24 mouse cellular contexts compared by ENCODE assay signal in genomic region chr17:24046026-24046425, GRCm38 (mm10). TPM values are rescaled to one million over a fixed set of nuclear protein-coding genes. Genes with fewer than 3 reads are reported as not detected.
DNase-seq lines count a peak whose midpoint lies in the region; ATAC-seq and TF ChIP-seq lines count a peak whose summit lies in the region.
"Had no signal": no experiment of that assay in that cellular context is flagged by ENCODE, and none has a peak within 500 bp of the region (broad histone marks: within the 10 kb centered on the region; RNA-seq: fewer than 3 reads in every experiment).

No protein-coding gene starts in this region.

- TF ChIP-seq EP300 in ES-Bruce4 (IDR thresholded peaks at IDR 0.05; ENCODE audit: insufficient read depth, low read depth, low read length) = 0 out of 2 replicates have a peak, but pooled peaks have one; percentile 74

- ATAC-seq in megakaryocyte-erythroid progenitor cell, adult 5-6 weeks (replicated peaks; ENCODE audit: low FRiP score, low TSS enrichment, poor library complexity, severe bottlenecking) = peak; percentile 38; the same call in 1 of the 2 replicates
- ATAC-seq in monocyte, adult 5-6 weeks (replicated peaks; ENCODE audit: insufficient number of reproducible peaks, low FRiP score, low TSS enrichment, poor library complexity, severe bottlenecking) = no peak

- peak; percentile 22 for DNase-seq in embryo, embryonic 10 days (ENCODE audit: low spot score)
- no peak for DNase-seq in embryo, embryonic 10.5 days (ENCODE audit: low spot score)
- DNase-seq in R1 (ENCODE audit: low read depth, low spot score) = peak; percentile 75
- no peak for DNase-seq in ovary, adult 18-20 months (ENCODE audit: low spot score)
- no peak for DNase-seq in cerebellum, adult 11-12 months
- DNase-seq: cerebellum, adult 2 months; cerebellum, postnatal 10 days; gastrocnemius, adult 2 months; gastrocnemius, postnatal 25 days; kidney, adult 11 months had no signal

- no peak overlapping the region for H3K9ac ChIP-seq in ES-Bruce4 (ENCODE audit: low read depth, poor library complexity, severe bottlenecking)
- H3K9ac ChIP-seq: embryonic facial prominence, embryonic 13.5 days; forebrain, embryonic 12.5 days; heart, embryonic 12.5 days; hindbrain, embryonic 14.5 days had no signal

- no peak for TF ChIP-seq POLR2A in ES-Bruce4 (IDR thresholded peaks at IDR 0.05; ENCODE audit: insufficient read depth, low read length)

- no peak overlapping the region for H3K4me3 ChIP-seq in ES-Bruce4 (ENCODE audit: low read depth, low read length)
- H3K4me3 ChIP-seq: embryonic facial prominence, embryonic 13.5 days; forebrain, embryonic 12.5 days; gastrocnemius, adult 2 months; heart, embryonic 12.5 days; hindbrain, embryonic 10.5 days had no signal

- peaks cover 3% of the 10 kb centered on the region; the same call in 1 of the 2 replicates for H3K36me3 ChIP-seq in ES-Bruce4 (ENCODE audit: control insufficient read depth, insufficient read depth, low read length, poor library complexity, severe bottlenecking)

- H3K27me3 ChIP-seq in ES-Bruce4 (ENCODE audit: control insufficient read depth, insufficient read depth, low read length, poor library complexity, severe bottlenecking) = no peaks in the 10 kb centered on the region
- H3K27me3 ChIP-seq: embryonic facial prominence, embryonic 13.5 days; forebrain, embryonic 12.5 days; heart, embryonic 12.5 days had no signal

- no peak for TF ChIP-seq CTCF in ES-Bruce4 (IDR thresholded peaks at IDR 0.05; ENCODE audit: low read depth, low read length)

- peaks cover 3% of the 10 kb centered on the region for H3K4me1 ChIP-seq in ES-Bruce4 (ENCODE audit: control insufficient read depth, insufficient read depth, low read length)
- H3K4me1 ChIP-seq: embryonic facial prominence, embryonic 13.5 days; forebrain, embryonic 12.5 days; heart, embryonic 12.5 days; hindbrain, embryonic 10.5 days had no signal

- H3K9me3 ChIP-seq in ES-Bruce4 (replicated peaks; ENCODE audit: control insufficient read depth, insufficient read depth, low read length, poor library complexity, severe bottlenecking) = no peaks in the 10 kb centered on the region
- H3K9me3 ChIP-seq: embryonic facial prominence, embryonic 13.5 days; forebrain, embryonic 12.5 days; heart, embryonic 12.5 days; hindbrain, embryonic 10.5 days had no signal

- no peak overlapping the region for H3K27ac ChIP-seq in ES-Bruce4 (ENCODE audit: insufficient read depth, low read length)
- H3K27ac ChIP-seq: embryonic facial prominence, embryonic 13.5 days; forebrain, embryonic 12.5 days; gastrocnemius, adult 2 months; hindbrain, embryonic 10.5 days; hindbrain, embryonic 14.5 days had no signal

RNA-seq across cellular contexts. Expression of gene Prss27, which starts 8.1 kb away (rescaled TPM):
- polyA plus RNA-seq in ES-Bruce4 (2011; ENCODE audit: insufficient read depth, insufficient read length, low read depth, missing spikeins) = not detected in 2 replicates
- total RNA-seq in megakaryocyte-erythroid progenitor cell, adult 5-6 weeks (2014; fragmentation: Nextera tagmentation) = not detected in 2 replicates
- total RNA-seq in megakaryocyte-erythroid progenitor cell, adult 5-6 weeks (2017) = not detected in 2 replicates
- not detected in 3 replicates for total RNA-seq in monocyte, adult 5-6 weeks (2017)
- total RNA-seq: common myeloid progenitor, adult 5-6 weeks; gastrocnemius, adult 2 months; gastrocnemius, postnatal 25 days; granulocyte monocyte progenitor cell, adult 5-6 weeks; heart, adult 8-10 months; heart, postnatal 25 days had no signal
- polyA plus RNA-seq: cerebellum, adult 2 months had no signal

RNA-seq across cellular contexts. Expression of gene Kctd5, which starts 27.3 kb away (rescaled TPM):
- 66.4 and 68.4 TPM in 2 replicates for polyA plus RNA-seq in ES-Bruce4 (2011; ENCODE audit: insufficient read depth, insufficient read length, low read depth, missing spikeins)
- total RNA-seq in megakaryocyte-erythroid progenitor cell, adult 5-6 weeks (2014; fragmentation: Nextera tagmentation) = 17.1 and 24.2 TPM in 2 replicates
- 20.9 and 21.9 TPM in 2 replicates for total RNA-seq in megakaryocyte-erythroid progenitor cell, adult 5-6 weeks (2017)
- total RNA-seq in monocyte, adult 5-6 weeks (2017) = 15.4 to 22.7 TPM (median 16.9 TPM) in 3 replicates

RNA-seq across cellular contexts. Expression of gene Prss22, which starts 48.1 kb away (rescaled TPM):
- polyA plus RNA-seq in ES-Bruce4 (2011; ENCODE audit: insufficient read depth, insufficient read length, low read depth, missing spikeins) = 0.45 TPM in 1 of 2 replicates, not detected in the other
- total RNA-seq in megakaryocyte-erythroid progenitor cell, adult 5-6 weeks (2014; fragmentation: Nextera tagmentation) = not detected in 2 replicates
- not detected in 2 replicates for total RNA-seq in megakaryocyte-erythroid progenitor cell, adult 5-6 weeks (2017)
- total RNA-seq in monocyte, adult 5-6 weeks (2017) = not detected in 3 replicates
- total RNA-seq: adrenal gland, postnatal 25 days; common myeloid progenitor, adult 5-6 weeks; gastrocnemius, adult 2 months; gastrocnemius, postnatal 25 days; granulocyte monocyte progenitor cell, adult 5-6 weeks; heart, adult 8-10 months; heart, postnatal 25 days had no signal
- polyA plus RNA-seq: cerebellum, adult 2 months; heart, embryonic 16.5 days; hindbrain, embryonic 14.5 days had no signal

Comparison
In these comparisons a context has a peak if more than half of its experiments do, and no peak if none do; other contexts are left out.
1. DNase-seq: peak in embryo, embryonic 10 days (single experiment) and R1 (single experiment); none in embryo, embryonic 10.5 days (single experiment), ovary, adult 18-20 months (single experiment) and cerebellum, adult 11-12 months (single experiment).